Mouse (Mus musculus) liver, postnatal 0 days (tissue): ENCODE results near the gene Ifitm1. TPM values are rescaled to one million over a fixed set of nuclear protein-coding genes. Genes with fewer than 3 reads are reported as not detected.
"Not testable (repeated sequence)": the region's sequence is repeated elsewhere in the genome, so short reads cannot be mapped to it uniquely, and the experiment has no call there.

Experiments
- ATAC-seq: fragments of 200-750 bp; cut with Nextera tagmentation; 2 replicates; pipeline ENCODE4 v1.8.0; 2017; ENCODE audit warnings: mild to moderate bottlenecking, moderate library complexity
- DNase-seq: peaks from one replicate; pipeline ENCODE4 v3.0.0-alpha.2; 2016
- H3K27ac ChIP-seq: fragments of 300-500 bp; sonication (generic); 2 replicates; pipeline ENCODE4 v1.5.1; 2014; ENCODE audit warnings: antibody characterized with exemption, moderate library complexity, mild to moderate bottlenecking, low read depth
- H3K27me3 ChIP-seq: fragments of 300-500 bp; sonication (generic); 2 replicates; pipeline ENCODE4 v1.6.1; 2014; ENCODE audit warnings: low read length, control low read depth, mixed read lengths; ENCODE audit not compliant: insufficient read depth
- H3K36me3 ChIP-seq: fragments of 300-500 bp; sonication (generic); replicated peaks from 2 replicates; pipeline ENCODE4 v1.6.1; 2014; ENCODE audit warnings: mild to moderate bottlenecking, control low read depth, low read length, moderate library complexity, mixed read lengths; ENCODE audit not compliant: insufficient read depth
- H3K4me1 ChIP-seq: fragments of 300-500 bp; sonication (generic); 2 replicates; pipeline ENCODE4 v1.6.1; 2014; ENCODE audit warnings: antibody characterized with exemption, mild to moderate bottlenecking, control low read depth; ENCODE audit not compliant: insufficient read depth
- H3K4me2 ChIP-seq: fragments of 300-500 bp; sonication (generic); 2 replicates; pipeline ENCODE4 v1.6.1; 2014; ENCODE audit warnings: low read depth, mild to moderate bottlenecking, low read length, moderate library complexity, mixed read lengths
- H3K4me3 ChIP-seq: fragments of 300-500 bp; sonication (generic); 2 replicates; pipeline ENCODE4 v1.5.1; 2014; ENCODE audit warnings: low read depth, low read length
- H3K9ac ChIP-seq: fragments of 300-500 bp; sonication (generic); replicated peaks from 2 replicates; pipeline ENCODE4 v1.6.1; 2014; ENCODE audit warnings: mild to moderate bottlenecking, moderate library complexity
- H3K9me3 ChIP-seq: fragments of 300-500 bp; sonication (generic); 2 replicates; pipeline ENCODE4 v1.6.1; 2016; ENCODE audit warnings: mild to moderate bottlenecking, control low read depth, low read length, mixed read lengths
- CTCF ChIP-seq: sonication (generic); IDR thresholded peaks from 2 replicates; pipeline ENCODE4 v1.5.1; 2016; ENCODE audit warnings: antibody characterized with exemption, low read depth
- EP300 ChIP-seq: IDR thresholded peaks from 2 replicates; pipeline ENCODE4 v1.6.1; 2016; ENCODE audit warnings: antibody characterized with exemption, low read depth, mild to moderate bottlenecking
- WGBS: fragments of 180-500 bp; shearing (Covaris S2); extraction: QIAGEN DNeasy Blood & Tissue Kit; methylation state at CpG from one replicate; pipeline ENCODE4 v1.1.7; 2014; ENCODE audit not compliant: insufficient replicate concordance; 5-methylcytosine and 5-hydroxymethylcytosine counted together
- polyA plus RNA-seq: library from polyadenylated mRNA; unstranded; fragments of >200 nt; fragmentation: Nextera tagmentation; extraction: Ambion mirVana; gene quantifications from 2 replicates; pipeline ENCODE4 v1.2.1, GENCODE M21; 2015

The Ifitm1 gene
- polyA plus RNA-seq, 1 experiment from 2014 or later: 38.6 TPM

DNA sequence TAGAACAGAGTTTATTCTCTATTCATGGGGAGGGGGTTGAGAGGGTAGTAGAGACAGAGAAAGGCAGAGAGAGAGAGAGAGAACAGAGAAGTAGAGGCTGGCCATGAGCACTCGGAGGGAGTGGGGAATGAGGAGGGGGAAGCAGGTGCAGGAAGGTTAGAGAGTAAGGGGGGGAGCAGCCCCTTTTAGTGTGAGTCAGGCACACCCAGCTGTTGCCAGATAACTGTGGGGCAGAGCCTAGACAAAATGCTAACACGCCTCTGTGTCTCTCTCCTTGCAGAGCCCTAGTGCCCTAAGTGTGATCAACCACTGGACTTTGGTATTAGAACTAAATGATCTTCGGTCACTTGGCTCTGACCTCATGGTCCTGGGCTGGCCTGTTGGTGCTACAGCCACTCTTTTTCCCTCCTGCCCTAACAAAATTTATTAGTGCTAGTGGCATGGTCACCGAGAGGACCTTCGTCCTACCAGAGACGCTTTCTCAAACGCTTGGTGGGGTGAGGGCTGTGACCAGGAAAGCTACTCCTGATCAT is 44.3 kb downstream of the Ifitm1 start:
- Histone ChIP-seq H3K4me3 (peak overlapping the region; percentile 52; the same call in 1 of the 2 replicates), H3K4me2 (peak overlapping the region; percentile 62), H3K27me3 (no peaks in the 10 kb centered on the region), H3K27ac (peak overlapping the region; percentile 87), H3K36me3 (no peaks in the 10 kb centered on the region), H3K4me1 (peaks cover 40% of the 10 kb centered on the region), H3K9me3 (no peaks in the 10 kb centered on the region), H3K9ac (peak overlapping the region; percentile 64)
- WGBS: 64% methylated on average over 7 of the region's 7 CpGs
- TF ChIP-seq EP300 (no peak), CTCF (no peak)
- DNase-seq: peak; percentile 21
- ATAC-seq: peak; percentile 20; the same call in 1 of the 2 replicates

GRCm38 (mm10) chr7:141016707-141017697 is 50.0 kb downstream of the Ifitm1 start:
- ATAC-seq (peak; percentile 50), DNase-seq (peak; percentile 46)
- WGBS: 66% methylated on average over 10 of the region's 10 CpGs
- Histone ChIP-seq H3K9ac (no peak overlapping the region), H3K27ac (peak overlapping the region; percentile 56), H3K27me3 (no peaks in the 10 kb centered on the region), H3K4me3 (peak overlapping the region; percentile 39), H3K36me3 (no peaks in the 10 kb centered on the region), H3K4me2 (peak overlapping the region; percentile 35; the same call in 1 of the 2 replicates), H3K4me1 (peaks cover 8% of the 10 kb centered on the region), H3K9me3 (no peaks in the 10 kb centered on the region)
- TF ChIP-seq EP300 (no peak), CTCF (no peak)

DNA sequence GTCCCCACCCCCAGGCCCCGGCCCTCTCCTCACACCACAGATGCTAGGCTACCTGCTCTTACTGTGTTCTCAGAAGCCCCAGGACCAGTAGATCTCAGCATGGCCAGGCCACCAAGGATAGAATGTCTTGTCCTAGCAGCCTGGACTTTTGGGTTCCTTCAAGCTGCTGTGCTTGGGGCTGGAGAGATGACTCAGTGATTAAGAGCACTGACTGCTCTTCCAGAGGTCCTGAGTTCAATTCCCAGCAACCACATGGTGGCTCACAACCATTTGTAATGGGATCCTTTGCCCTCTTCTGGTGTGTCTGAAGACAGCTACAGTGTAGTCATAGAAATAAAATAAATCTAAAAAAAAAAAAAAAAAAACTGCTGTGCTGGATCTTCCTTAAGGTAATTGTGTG is 50.8 kb downstream of the Ifitm1 start, which contains the start of gene Ifitm6:
Gene Ifitm6 (minus strand): TSS at position 101 of the 400 bp plus-strand sequence.
- H3K4me3 ChIP-seq: peak within 1 kb of the TSS; percentile 39; the same call in 1 of the 2 replicates
- H3K4me2 ChIP-seq: peak within 1 kb of the TSS; percentile 35; the same call in 1 of the 2 replicates
- not testable (repeated sequence) for H3K9me3 ChIP-seq, H3K36me3 ChIP-seq, H3K9ac ChIP-seq, H3K4me1 ChIP-seq, H3K27me3 ChIP-seq, DNase-seq
- H3K27ac ChIP-seq: peak within 1 kb of the TSS; percentile 57
- WGBS: 87% methylated on average over 1 of the region's 1 CpGs
- 0 out of 2 replicates have a peak, but pooled peaks have one; percentile 2 for ATAC-seq

DNA sequence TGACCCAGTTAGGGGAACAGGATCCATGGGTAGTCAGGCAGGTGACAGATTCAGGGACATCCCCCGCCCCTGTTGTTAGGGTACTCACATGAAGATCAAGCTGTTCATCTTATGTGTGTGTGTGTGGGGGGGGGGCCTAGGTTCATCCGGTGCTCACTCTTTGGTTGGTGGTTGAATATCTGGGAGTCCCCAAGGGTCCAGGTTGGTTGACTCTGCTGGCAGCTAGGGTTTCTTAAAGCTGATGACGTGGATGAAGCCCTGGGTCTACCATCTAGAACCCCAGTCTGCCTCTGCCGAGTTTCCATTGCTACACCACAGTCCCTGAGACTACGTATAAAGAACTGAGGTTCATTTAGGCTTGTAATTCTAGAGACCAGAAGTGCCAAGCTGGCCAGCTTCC is 52.0 kb downstream of the Ifitm1 start:
- H3K4me3 ChIP-seq: no peak overlapping the region
- TF ChIP-seq CTCF: no peak
- TF ChIP-seq EP300: no peak
- no peak for DNase-seq
- H3K27ac ChIP-seq: no peak overlapping the region
- H3K36me3 ChIP-seq: no peaks in the 10 kb centered on the region
- 86% methylated on average over 5 of the region's 5 CpGs for WGBS
- H3K4me2 ChIP-seq: no peak overlapping the region
- H3K27me3 ChIP-seq: no peaks in the 10 kb centered on the region
- H3K9me3 ChIP-seq: no peaks in the 10 kb centered on the region
- no peak for ATAC-seq
- H3K9ac ChIP-seq: no peak overlapping the region
- H3K4me1 ChIP-seq: no peaks in the 10 kb centered on the region

Other genes with a start within 250 kb of the Ifitm1 start
- gene Cyp2e1, start 203.5 kb upstream of the Ifitm1 start, polyA plus RNA-seq: 556 and 629 TPM in 2 replicates
- not detected in 2 replicates for gene Syce1, start 179.4 kb upstream of the Ifitm1 start, polyA plus RNA-seq
- 0.14 and 0.21 TPM in 2 replicates for gene Zfp941, start 145.0 kb upstream of the Ifitm1 start, polyA plus RNA-seq
- 316 TPM in 2 replicates for gene Urah, start 132.2 kb upstream of the Ifitm1 start, polyA plus RNA-seq
- not detected in 2 replicates for gene Scgb1c1, start 121.7 kb upstream of the Ifitm1 start, polyA plus RNA-seq
- gene Odf3, start 119.4 kb upstream of the Ifitm1 start, polyA plus RNA-seq: not detected in 2 replicates
- not detected in 2 replicates for gene Gm45785, start 110.9 kb upstream of the Ifitm1 start, polyA plus RNA-seq
- gene Ric8a, start 110.3 kb upstream of the Ifitm1 start, polyA plus RNA-seq: 15.9 and 17.1 TPM in 2 replicates
- 30.7 and 35.9 TPM in 2 replicates for gene Bet1l, start 109.6 kb upstream of the Ifitm1 start, polyA plus RNA-seq
- 106 and 112 TPM in 2 replicates for gene Psmd13, start 85.3 kb upstream of the Ifitm1 start, polyA plus RNA-seq
- 66.2 and 66.9 TPM in 2 replicates for gene Sirt3, start 84.9 kb upstream of the Ifitm1 start, polyA plus RNA-seq
- 1.2 and 12.7 TPM in 2 replicates for gene Cox8b, start 66.8 kb upstream of the Ifitm1 start, polyA plus RNA-seq
- 16.7 and 18.8 TPM in 2 replicates for gene Nlrp6, start 46.3 kb upstream of the Ifitm1 start, polyA plus RNA-seq
- gene Pgghg, start 25.8 kb upstream of the Ifitm1 start, polyA plus RNA-seq: 5.5 and 6.3 TPM in 2 replicates
- 0.41 and 0.48 TPM in 2 replicates for gene Ifitm5, start 16.9 kb upstream of the Ifitm1 start, polyA plus RNA-seq
- 0.59 TPM in 1 of 2 replicates, not detected in the other for gene Gm45717, start 11.3 kb upstream of the Ifitm1 start, polyA plus RNA-seq
- 798 and 816 TPM in 2 replicates for gene Ifitm2, start 11.2 kb upstream of the Ifitm1 start, polyA plus RNA-seq
- gene Ifitm3, start 43.5 kb downstream of the Ifitm1 start, polyA plus RNA-seq: 295 and 298 TPM in 2 replicates
- 53.6 and 54.4 TPM in 2 replicates for gene Ifitm6, start 50.7 kb downstream of the Ifitm1 start, polyA plus RNA-seq
- gene Gm17387, start 61.9 kb downstream of the Ifitm1 start, polyA plus RNA-seq: not detected in 2 replicates
- 0.15 and 0.34 TPM in 2 replicates for gene B4galnt4, start 93.9 kb downstream of the Ifitm1 start, polyA plus RNA-seq
- gene Pkp3, start 111.0 kb downstream of the Ifitm1 start, polyA plus RNA-seq: 1.4 and 1.5 TPM in 2 replicates
- 18.0 and 20.1 TPM in 2 replicates for gene Sigirr, start 133.4 kb downstream of the Ifitm1 start, polyA plus RNA-seq
- gene Ano9, start 150.6 kb downstream of the Ifitm1 start, polyA plus RNA-seq: 1.4 and 1.8 TPM in 2 replicates
- gene Ptdss2, start 155.2 kb downstream of the Ifitm1 start, polyA plus RNA-seq: 57.9 and 71.0 TPM in 2 replicates
- gene Rnh1, start 205.6 kb downstream of the Ifitm1 start, polyA plus RNA-seq: 55.2 and 55.7 TPM in 2 replicates
- 44.0 and 46.2 TPM in 2 replicates for gene Hras, start 226.8 kb downstream of the Ifitm1 start, polyA plus RNA-seq
- 2.0 and 2.2 TPM in 2 replicates for gene Lrrc56, start 226.9 kb downstream of the Ifitm1 start, polyA plus RNA-seq
- 0.49 TPM in 2 replicates for gene Lmntd2, start 246.9 kb downstream of the Ifitm1 start, polyA plus RNA-seq
- gene Rassf7, start 248.6 kb downstream of the Ifitm1 start, polyA plus RNA-seq: 24.9 and 27.3 TPM in 2 replicates